Mouse (Mus musculus) bone marrow macrophage, adult 2 months (primary cell): ENCODE measurements around the gene Dgkb. TPM values are rescaled to one million over a fixed set of nuclear protein-coding genes. Genes with fewer than 3 reads are reported as not detected.

Experiments used
- H3K27ac ChIP-seq: 2 replicates; pipeline ENCODE4 v1.5.1; 2012; ENCODE audit warnings: low read depth, low read length; ENCODE audit not compliant: insufficient read depth
- H3K4me1 ChIP-seq: 2 replicates; pipeline ENCODE4 v1.6.1; 2012; ENCODE audit warnings: low read length; ENCODE audit not compliant: control insufficient read depth, insufficient read depth
- H3K4me3 ChIP-seq: 2 replicates; pipeline ENCODE4 v1.5.1; 2012; ENCODE audit warnings: mild to moderate bottlenecking, low read length, moderate library complexity; ENCODE audit not compliant: insufficient read depth
- CTCF ChIP-seq: IDR thresholded peaks from 2 replicates; pipeline ENCODE4 v1.5.1; 2012; ENCODE audit warnings: low read depth, mild to moderate bottlenecking, low read length, moderate library complexity
- POLR2A ChIP-seq: IDR thresholded peaks from 2 replicates; pipeline ENCODE4 v1.6.1; 2012; ENCODE audit warnings: mild to moderate bottlenecking, low read depth, low read length, borderline replicate concordance
- polyA plus RNA-seq: library from polyadenylated mRNA; stranded (reverse); fragments of >200 nt; gene quantifications from 2 replicates; pipeline ENCODE4 v1.2.4, GENCODE M21; 2012; ENCODE audit not compliant: missing spikeins, insufficient read depth, insufficient read length

Dgkb gene
- polyA plus RNA-seq, 1 experiment: not detected

GRCm38 (mm10) chr12:38668265-38668664, 850.7 kb downstream of the Dgkb start:
- Histone ChIP-seq H3K4me3 (no peak overlapping the region), H3K27ac (no peak overlapping the region), H3K4me1 (no peaks in the 10 kb centered on the region)
- TF ChIP-seq POLR2A (no peak), CTCF (no peak)
